Mouse (Mus musculus) embryonic fibroblast, embryonic 13.5 days (primary cell): ENCODE results near the gene Pgap3.

Experiments
- CTCF ChIP-seq: IDR thresholded peaks from 2 replicates; pipeline ENCODE4 v1.5.1; 2011; ENCODE audit warnings: mild to moderate bottlenecking, control low read depth, low read length, moderate library complexity, borderline replicate concordance; ENCODE audit not compliant: insufficient read depth
- POLR2A ChIP-seq: IDR thresholded peaks from 2 replicates; pipeline ENCODE4 v1.6.1; 2011; ENCODE audit warnings: low read depth, mild to moderate bottlenecking, control low read depth, low read length, moderate library complexity

DNA sequence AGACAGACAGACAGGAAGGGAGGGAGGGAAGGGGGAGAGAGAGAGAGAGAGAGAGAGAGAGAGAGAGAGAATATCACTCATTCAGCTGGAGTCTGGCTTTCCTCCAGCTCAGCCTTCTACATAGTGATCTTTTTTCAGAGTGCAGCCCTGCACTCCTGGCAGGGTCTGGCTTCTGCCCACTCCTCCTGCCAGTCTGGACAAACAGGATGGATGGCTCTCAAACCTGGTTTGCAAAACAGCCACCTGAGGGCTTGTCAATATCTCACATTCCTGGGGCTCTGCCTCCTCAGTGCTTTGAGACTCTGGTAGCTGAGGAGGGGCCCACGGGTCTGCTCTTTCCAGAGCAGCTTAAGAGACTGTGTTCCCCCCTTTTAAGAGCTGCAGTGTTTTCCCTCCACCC lies 44.9 kb upstream of the Pgap3 start:
- no peak for TF ChIP-seq CTCF
- no peak for TF ChIP-seq POLR2A
